Mouse (Mus musculus) spleen, adult 12 weeks (tissue): ENCODE results near the gene Rnf32.
A peak's percentile ranks its signal among the peaks of the same experiment; 100 is the strongest.

ENCODE experiments used
- DNase-seq: peaks from one replicate; pipeline ENCODE4 v3.0.0; 2022; ENCODE audit warnings: low spot score

The Rnf32 gene

DNA sequence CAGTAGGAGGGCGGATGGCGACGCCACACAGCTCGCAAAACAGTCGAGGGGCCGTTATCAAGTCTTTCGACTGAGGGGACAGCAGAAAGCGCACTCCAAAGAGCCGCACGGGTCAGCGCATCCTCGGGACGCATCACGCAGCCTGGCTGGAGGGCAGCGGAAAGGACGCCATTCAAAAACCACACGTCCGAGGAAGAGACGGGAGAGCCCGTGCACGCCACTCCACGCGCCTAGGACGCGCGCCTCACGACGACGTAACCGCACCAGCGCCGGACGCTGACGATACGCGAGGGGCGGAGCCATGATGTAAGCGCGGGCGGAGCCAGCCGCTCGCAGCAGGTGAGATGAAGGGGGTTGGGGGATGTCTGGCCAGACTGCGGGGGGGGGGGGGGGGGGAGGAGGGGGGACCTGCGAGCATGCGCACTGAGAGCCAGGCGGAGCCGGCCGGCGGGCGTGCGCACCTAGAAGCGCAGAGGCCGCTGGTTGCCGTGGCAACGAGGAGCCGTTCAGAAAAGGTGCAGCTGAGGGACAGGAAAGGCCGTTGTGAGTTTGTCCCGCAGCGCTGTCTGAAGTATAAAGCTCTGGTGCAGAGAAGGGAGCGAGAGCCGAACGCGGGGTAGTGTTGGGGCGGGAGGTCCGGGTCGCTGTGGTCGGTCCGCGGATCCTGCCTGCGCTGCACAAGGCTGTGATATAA is at the start of gene Rnf32:
Gene Rnf32, plus strand, starts transcription at position 423 of the 694 bp plus-strand sequence.
- DNase-seq = peak; percentile 38

- no peak for DNase-seq
These were observed 45.6 kb upstream of the Rnf32 start for GRCm38 (mm10) chr5:29150146-29150545.

DNA sequence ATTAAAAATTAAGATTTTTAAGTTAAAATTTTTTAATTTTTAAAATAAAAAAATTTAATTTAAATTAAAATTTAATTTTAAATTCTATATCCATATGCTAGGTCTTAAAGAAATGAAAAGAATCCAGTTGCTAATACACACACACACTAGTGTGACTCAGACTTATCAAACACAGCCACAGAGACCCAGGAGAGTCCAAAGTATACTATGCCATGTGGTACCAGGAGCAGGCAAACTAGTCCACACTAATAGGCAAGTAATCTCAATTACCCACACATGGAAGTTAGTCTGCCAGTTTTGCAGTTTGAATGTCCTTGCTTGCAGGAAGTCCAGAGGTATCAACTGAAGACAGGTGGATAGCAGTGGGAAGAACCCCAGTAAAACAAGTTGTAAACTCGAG is 35.9 kb upstream of the Rnf32 start:
- DNase-seq = no peak

DNA sequence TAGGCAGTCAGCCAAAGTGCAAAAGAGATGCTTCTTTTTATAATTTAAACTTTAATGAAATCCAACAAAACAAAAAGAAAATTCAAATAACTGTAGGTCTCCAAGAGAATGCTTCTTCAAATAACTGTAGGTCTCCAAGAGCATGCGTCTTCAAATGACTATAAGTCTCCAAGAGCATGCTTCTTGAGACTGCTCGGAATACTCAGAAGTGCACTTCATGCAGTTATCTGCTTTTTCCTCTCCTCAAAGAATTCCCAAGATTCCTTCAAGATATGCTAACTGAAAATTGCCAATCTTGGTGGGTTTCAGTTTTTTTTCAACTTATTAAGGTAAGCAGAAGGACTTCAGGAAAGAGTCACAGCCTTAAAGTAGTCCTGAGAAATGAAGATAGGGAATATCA is 28.8 kb upstream of the Rnf32 start:
- DNase-seq = no peak

- DNase-seq = no peak
These were observed 25.6 kb upstream of the Rnf32 start for GRCm38 (mm10) chr5:29170193-29170592.

- DNase-seq = no peak
These were observed 24.6 kb upstream of the Rnf32 start for GRCm38 (mm10) chr5:29171165-29171564.

DNA sequence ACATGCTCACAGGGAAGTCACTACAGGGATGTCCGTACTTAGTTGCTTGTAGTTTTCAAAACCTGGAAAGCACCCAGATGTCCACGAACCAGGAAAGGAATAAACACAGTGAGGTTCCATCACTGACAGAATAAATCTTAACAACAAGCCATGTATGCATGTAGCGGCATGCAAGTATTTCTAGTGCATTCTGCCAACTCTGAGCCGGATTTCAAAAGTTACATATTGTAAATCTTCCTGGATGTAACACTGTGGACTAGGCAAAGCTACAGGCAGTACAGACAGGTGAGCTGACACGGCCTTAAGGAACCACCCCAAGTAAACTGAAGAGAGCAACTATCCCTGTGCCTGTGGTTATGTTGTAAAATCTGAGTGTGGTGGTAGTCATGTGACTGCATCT is 9.0 kb upstream of the Rnf32 start:
- no peak for DNase-seq

DNA sequence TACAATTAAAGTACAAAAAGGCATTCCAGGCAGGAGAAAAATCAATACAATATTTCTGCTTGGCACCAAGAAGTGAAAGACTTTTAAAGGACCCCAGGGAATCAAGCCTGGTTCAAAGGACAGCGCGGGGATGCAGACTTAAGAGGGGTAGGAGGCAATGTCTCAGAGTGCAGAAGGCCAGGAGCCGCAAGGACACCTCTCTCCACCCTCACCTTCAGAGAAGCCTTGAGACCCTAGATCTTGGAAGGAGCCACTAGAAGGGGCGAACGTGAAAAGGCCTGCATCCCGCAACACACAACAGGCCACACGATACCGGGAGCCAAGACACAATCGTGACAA is 592 bp upstream of the Rnf32 start:
- DNase-seq = no peak

GRCm38 (mm10) chr5:29196264-29196658 is 469 bp downstream of the Rnf32 start:
- DNase-seq = no peak

GRCm38 (mm10) chr5:29197187-29197586 is 1.4 kb downstream of the Rnf32 start:
- no peak for DNase-seq

DNA sequence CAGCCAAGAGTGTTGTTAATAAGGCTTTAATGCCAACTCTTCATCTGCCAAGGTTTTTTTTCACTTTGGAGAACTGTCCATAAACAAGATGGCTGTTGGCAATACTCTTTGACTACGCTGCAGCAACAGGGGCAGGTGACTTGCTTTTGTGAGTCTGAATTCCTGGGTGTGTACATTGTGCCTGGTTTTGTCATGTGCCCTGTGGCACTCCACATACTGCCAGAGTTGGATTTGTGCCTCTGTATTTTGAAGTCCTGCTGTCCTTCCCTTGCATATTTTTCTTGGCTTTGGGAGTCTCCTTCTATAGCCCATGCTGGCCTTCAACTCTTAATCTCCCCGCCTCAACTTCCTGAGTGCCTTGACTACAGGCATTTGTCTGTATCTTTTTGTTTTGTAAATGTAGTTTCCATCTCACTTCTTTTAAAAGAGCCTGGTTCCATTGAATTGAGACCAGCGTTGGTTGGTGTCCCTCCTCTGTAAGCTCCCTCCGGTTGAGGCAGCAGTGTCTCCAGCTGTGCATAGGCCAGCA is 3.2 kb downstream of the Rnf32 start:
- no peak for DNase-seq

DNA sequence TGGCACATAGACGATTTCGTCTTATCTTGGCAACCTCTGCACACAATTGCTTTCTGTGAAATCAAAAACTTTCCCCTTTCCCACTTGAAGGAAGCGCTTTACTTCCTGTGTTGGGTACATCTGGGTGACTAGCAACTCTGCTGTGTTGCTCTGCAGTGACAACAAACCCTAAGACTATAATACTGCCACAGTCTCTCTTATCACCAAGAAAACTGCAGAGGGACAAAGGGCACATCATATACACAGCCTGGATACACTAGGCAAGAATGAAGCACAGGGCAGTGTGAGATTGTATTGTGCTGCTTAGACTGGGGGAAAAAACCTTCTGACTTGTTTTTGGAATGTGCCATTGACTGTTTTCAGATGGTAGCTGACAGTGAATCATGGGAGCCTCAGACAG is 4.1 kb downstream of the Rnf32 start:
- no peak for DNase-seq

DNA sequence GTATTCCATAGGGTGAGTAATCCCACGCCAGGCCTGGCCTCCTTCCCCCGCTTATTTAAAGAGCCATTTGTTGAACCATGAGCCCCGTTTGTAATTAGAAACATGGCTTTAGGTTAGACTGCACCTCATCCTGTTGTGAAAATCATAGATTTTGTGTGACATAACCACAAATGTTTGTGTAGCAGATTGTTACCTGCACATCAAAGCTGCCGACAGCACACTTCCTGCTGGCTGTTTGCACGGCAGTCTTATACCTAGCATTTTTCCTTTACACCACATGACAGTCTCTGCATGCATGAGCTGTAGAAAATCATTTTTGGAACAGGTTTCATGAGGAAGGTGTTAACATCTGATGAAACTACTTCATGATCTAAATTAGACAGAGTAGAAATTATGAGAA is 9.9 kb downstream of the Rnf32 start:
- DNase-seq = no peak

- DNase-seq = no peak
These were observed 16.3 kb downstream of the Rnf32 start for GRCm38 (mm10) chr5:29211980-29212555.

- DNase-seq = no peak
These were observed 22.2 kb downstream of the Rnf32 start for GRCm38 (mm10) chr5:29217997-29218396.

- DNase-seq = no peak
These were observed 28.3 kb downstream of the Rnf32 start for GRCm38 (mm10) chr5:29224089-29224488.

DNA sequence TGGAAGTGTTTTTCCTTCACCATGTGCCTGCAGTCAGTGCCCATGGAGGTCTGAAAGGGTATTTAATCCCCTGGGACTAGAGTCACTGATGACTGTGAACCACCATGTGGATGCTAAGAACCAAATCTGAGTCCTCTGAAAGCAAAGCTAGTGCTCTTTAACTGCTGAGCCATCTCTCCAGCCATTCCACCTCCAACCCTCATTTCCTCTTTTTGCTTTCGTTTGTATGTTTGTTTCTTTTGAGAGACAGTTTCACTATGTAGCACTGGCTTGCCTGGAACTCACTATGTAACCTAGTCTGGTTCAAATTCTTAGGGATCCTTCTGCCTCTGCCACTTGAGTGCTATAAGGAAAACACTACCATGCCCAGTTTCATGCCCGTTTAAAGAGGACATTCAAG is 34.7 kb downstream of the Rnf32 start:
- DNase-seq = no peak

DNA sequence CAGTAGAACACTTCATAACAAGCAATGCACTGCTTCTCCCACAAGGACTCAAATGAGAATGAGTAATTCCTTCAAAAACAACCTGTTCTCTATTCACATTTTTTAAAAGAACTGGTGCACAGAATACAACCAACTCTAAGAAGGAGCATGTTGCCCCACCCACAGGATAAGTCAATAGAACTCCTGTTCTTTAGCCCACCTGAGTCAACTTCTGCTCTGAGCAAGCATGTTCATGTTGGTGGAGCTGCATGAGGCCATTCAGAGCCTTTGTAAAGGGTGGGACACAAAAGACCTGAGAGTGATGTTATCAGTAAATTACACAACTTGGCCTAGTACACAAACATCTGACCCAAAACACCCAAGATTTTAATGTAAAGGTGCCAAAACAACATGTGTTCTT is 42.6 kb downstream of the Rnf32 start:
- no peak for DNase-seq

GRCm38 (mm10) chr5:29244769-29245168 is 49.0 kb downstream of the Rnf32 start:
- DNase-seq = no peak

- no peak for DNase-seq
These were observed 55.2 kb downstream of the Rnf32 start for GRCm38 (mm10) chr5:29250795-29251495.

GRCm38 (mm10) chr5:29251496-29251873 is 55.7 kb downstream of the Rnf32 start:
- DNase-seq = no peak

DNA sequence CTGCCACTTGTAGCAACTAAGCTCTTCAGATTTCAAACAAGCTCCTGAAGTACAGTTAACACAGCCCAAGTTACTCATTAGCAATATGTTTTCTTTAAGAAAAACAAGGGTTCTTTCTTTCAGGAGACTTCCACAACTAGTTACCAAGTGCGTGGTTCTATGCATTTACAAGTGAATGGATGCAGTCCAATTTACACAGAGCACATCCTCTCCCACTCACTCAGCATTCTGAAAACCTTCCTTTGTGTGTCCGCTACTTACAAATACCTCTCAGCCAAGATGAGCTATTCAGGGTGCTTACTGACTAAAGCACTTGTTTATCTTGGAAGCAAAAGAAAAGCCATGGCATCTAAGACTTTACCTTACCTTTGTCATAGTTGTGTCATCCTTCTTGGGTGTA is 58.1 kb downstream of the Rnf32 start:
- DNase-seq = no peak

DNA sequence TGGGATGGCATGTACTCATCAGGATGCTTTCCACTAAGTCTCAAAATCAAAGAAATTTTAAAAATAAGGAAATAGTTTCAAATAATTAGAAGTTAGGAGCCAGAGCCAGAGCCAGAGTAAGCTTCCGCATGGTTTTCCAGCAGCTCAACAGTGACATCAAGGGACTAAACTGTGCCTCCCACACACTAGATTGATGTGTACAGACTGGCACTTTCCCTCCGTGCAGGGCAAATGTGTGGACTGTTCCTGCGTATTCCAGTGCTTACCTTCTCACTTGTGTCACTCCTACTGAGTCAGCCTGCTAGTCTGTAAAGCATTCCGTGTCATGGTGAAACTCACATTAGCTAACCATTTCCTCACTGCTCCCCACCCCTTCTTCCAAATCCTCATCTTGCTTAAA is 75.1 kb downstream of the Rnf32 start:
- no peak for DNase-seq
